Mouse (Mus musculus): ENCODE measurements around the gene Rtl9. TPM values are rescaled to one million over a fixed set of nuclear protein-coding genes. Genes with fewer than 3 reads are reported as not detected.

The Rtl9 gene
- not detected in 2 replicates for total RNA-seq (2014; fragmentation: Nextera tagmentation)
- not detected in 2 replicates for total RNA-seq (2017)
- polyA plus RNA-seq (2012) = not detected in 2 replicates

- no peak for ATAC-seq (ENCODE audit: extremely low read depth, insufficient number of reproducible peaks, low FRiP score, poor library complexity, severe bottlenecking)
- H3K4me1 ChIP-seq (ENCODE audit: insufficient read depth, low read depth, low read length) = no peaks in the 10 kb centered on the region
Observed at GRCm38 (mm10) chrX:143099044-143099754, at the start of gene Rtl9. TSS of gene Rtl9 (plus strand) at chrX:143099594.

GRCm38 (mm10) chrX:143051478-143051877 is 47.9 kb upstream of the Rtl9 start:
- TF ChIP-seq GATA1 (IDR thresholded peaks at IDR 0.05; ENCODE audit: borderline replicate concordance, low read length) (no peak), GATA2 (IDR thresholded peaks at IDR 0.05; ENCODE audit: borderline replicate concordance, low read depth, low read length) (no peak), CTCF (IDR thresholded peaks at IDR 0.05; ENCODE audit: low read depth, low read length) (0 out of 2 replicates have a peak, but pooled peaks have one; percentile 7), TAL1 (conservative IDR thresholded peaks at IDR 0.05; ENCODE audit: low read depth, low read length) (no peak)
- 0 out of 2 replicates have a peak, but pooled peaks cover 4% of the 10 kb centered on the region for H3K27me3 ChIP-seq (ENCODE audit: insufficient read depth, low read length)
- H3K36me3 ChIP-seq (replicated peaks) = no peaks in the 10 kb centered on the region
- DNase-seq (ENCODE audit: low spot score) (no peak), ATAC-seq (ENCODE audit: extremely low read depth, insufficient number of reproducible peaks, low FRiP score, poor library complexity, severe bottlenecking) (no peak)
- no peaks in the 10 kb centered on the region for H3K4me1 ChIP-seq (ENCODE audit: insufficient read depth, low read depth, low read length)
- H3K9me3 ChIP-seq (replicated peaks) = no peaks in the 10 kb centered on the region
- no peak overlapping the region for H3K4me3 ChIP-seq (ENCODE audit: low read depth, low read length)

More at GRCm38 (mm10) chrX:143099044-143099754, at the start of gene Rtl9:
- Histone ChIP-seq H3K4me3 (ENCODE audit: low read depth, low read length) (no peak within 1 kb of the TSS), H3K36me3 (replicated peaks) (no peaks in the 10 kb centered on the region), H3K27me3 (ENCODE audit: insufficient read depth, low read length) (no peaks in the 10 kb centered on the region), H3K9me3 (replicated peaks) (no peaks in the 10 kb centered on the region)
- TF ChIP-seq GATA1 (IDR thresholded peaks at IDR 0.05; ENCODE audit: borderline replicate concordance, low read length) (no peak), POLR2AphosphoS5 (IDR thresholded peaks at IDR 0.05; ENCODE audit: insufficient replicate concordance, low read depth, low read length) (no peak), TAL1 (conservative IDR thresholded peaks at IDR 0.05; ENCODE audit: low read depth, low read length) (no peak), CTCF (IDR thresholded peaks at IDR 0.05; ENCODE audit: low read depth, low read length) (no peak), GATA2 (IDR thresholded peaks at IDR 0.05; ENCODE audit: borderline replicate concordance, low read depth, low read length) (no peak)
- DNase-seq (ENCODE audit: low spot score) = peak; percentile 5

- Histone ChIP-seq H3K27me3 (ENCODE audit: insufficient read depth, low read length) (0 out of 2 replicates have a peak, but pooled peaks cover 4% of the 10 kb centered on the region), H3K4me3 (ENCODE audit: low read depth, low read length) (no peak overlapping the region), H3K4me1 (ENCODE audit: insufficient read depth, low read depth, low read length) (no peaks in the 10 kb centered on the region), H3K36me3 (replicated peaks) (no peaks in the 10 kb centered on the region), H3K9me3 (replicated peaks) (no peaks in the 10 kb centered on the region)
- DNase-seq (ENCODE audit: low spot score) (no peak), ATAC-seq (ENCODE audit: extremely low read depth, insufficient number of reproducible peaks, low FRiP score, poor library complexity, severe bottlenecking) (no peak)
- TF ChIP-seq TAL1 (conservative IDR thresholded peaks at IDR 0.05; ENCODE audit: low read depth, low read length) = no peak
- TF ChIP-seq GATA2 (IDR thresholded peaks at IDR 0.05; ENCODE audit: borderline replicate concordance, low read depth, low read length) = no peak
- TF ChIP-seq CTCF (IDR thresholded peaks at IDR 0.05; ENCODE audit: low read depth, low read length) = no peak
- TF ChIP-seq GATA1 (IDR thresholded peaks at IDR 0.05; ENCODE audit: borderline replicate concordance, low read length) = no peak
- TF ChIP-seq POLR2AphosphoS5 (IDR thresholded peaks at IDR 0.05; ENCODE audit: insufficient replicate concordance, low read depth, low read length) = no peak
Observed at GRCm38 (mm10) chrX:143051921-143052320, 47.5 kb upstream of the Rtl9 start.

GRCm38 (mm10) chrX:143058829-143059228 is 40.6 kb upstream of the Rtl9 start:
- H3K9me3 ChIP-seq (replicated peaks) = no peaks in the 10 kb centered on the region
- no peak overlapping the region for H3K4me3 ChIP-seq (ENCODE audit: low read depth, low read length)
- no peak for ATAC-seq (ENCODE audit: extremely low read depth, insufficient number of reproducible peaks, low FRiP score, poor library complexity, severe bottlenecking)
- peak; percentile 52 for DNase-seq (ENCODE audit: low spot score)
- TF ChIP-seq TAL1 (conservative IDR thresholded peaks at IDR 0.05; ENCODE audit: low read depth, low read length) (no peak), GATA2 (IDR thresholded peaks at IDR 0.05; ENCODE audit: borderline replicate concordance, low read depth, low read length) (no peak), CTCF (IDR thresholded peaks at IDR 0.05; ENCODE audit: low read depth, low read length) (peak; percentile 29; the same call in 1 of the 2 replicates)
- H3K36me3 ChIP-seq (replicated peaks) = no peaks in the 10 kb centered on the region
- peaks cover 5% of the 10 kb centered on the region; the same call in 1 of the 2 replicates for H3K27me3 ChIP-seq (ENCODE audit: insufficient read depth, low read length)
- peaks cover 5% of the 10 kb centered on the region for H3K4me1 ChIP-seq (ENCODE audit: insufficient read depth, low read depth, low read length)

GRCm38 (mm10) chrX:143062641-143063355 is 36.6 kb upstream of the Rtl9 start:
- no peaks in the 10 kb centered on the region for H3K36me3 ChIP-seq (replicated peaks)
- no peak for DNase-seq (ENCODE audit: low spot score)
- no peak for TF ChIP-seq GATA1 (IDR thresholded peaks at IDR 0.05; ENCODE audit: borderline replicate concordance, low read length)
- H3K27me3 ChIP-seq (ENCODE audit: insufficient read depth, low read length) = peaks cover 9% of the 10 kb centered on the region; the same call in 1 of the 2 replicates
- no peak for ATAC-seq (ENCODE audit: extremely low read depth, insufficient number of reproducible peaks, low FRiP score, poor library complexity, severe bottlenecking)
- no peak overlapping the region for H3K4me3 ChIP-seq (ENCODE audit: low read depth, low read length)
- H3K4me1 ChIP-seq (ENCODE audit: insufficient read depth, low read depth, low read length) = peaks cover 5% of the 10 kb centered on the region
- no peaks in the 10 kb centered on the region for H3K9me3 ChIP-seq (replicated peaks)

GRCm38 (mm10) chrX:143063780-143064179 is 35.6 kb upstream of the Rtl9 start:
- ATAC-seq (ENCODE audit: extremely low read depth, insufficient number of reproducible peaks, low FRiP score, poor library complexity, severe bottlenecking) (no peak), DNase-seq (ENCODE audit: low spot score) (no peak)
- H3K36me3 ChIP-seq (replicated peaks) = no peaks in the 10 kb centered on the region
- H3K9me3 ChIP-seq (replicated peaks) = no peaks in the 10 kb centered on the region
- TF ChIP-seq POLR2AphosphoS5 (IDR thresholded peaks at IDR 0.05; ENCODE audit: insufficient replicate concordance, low read depth, low read length) (no peak), CTCF (IDR thresholded peaks at IDR 0.05; ENCODE audit: low read depth, low read length) (no peak), GATA2 (IDR thresholded peaks at IDR 0.05; ENCODE audit: borderline replicate concordance, low read depth, low read length) (no peak), TAL1 (conservative IDR thresholded peaks at IDR 0.05; ENCODE audit: low read depth, low read length) (no peak), GATA1 (IDR thresholded peaks at IDR 0.05; ENCODE audit: borderline replicate concordance, low read length) (no peak)
- H3K27me3 ChIP-seq (ENCODE audit: insufficient read depth, low read length) = peaks cover 9% of the 10 kb centered on the region; the same call in 1 of the 2 replicates
- H3K4me1 ChIP-seq (ENCODE audit: insufficient read depth, low read depth, low read length) = peaks cover 2% of the 10 kb centered on the region
- H3K4me3 ChIP-seq (ENCODE audit: low read depth, low read length) = no peak overlapping the region

Data from G1E (cell line).